Mouse (Mus musculus) left cerebral cortex, postnatal 14 days (tissue): ENCODE data around the gene Capn1. TPM values are rescaled to one million over a fixed set of nuclear protein-coding genes. Genes with fewer than 3 reads are reported as not detected.
A peak's percentile ranks its signal among the peaks of the same experiment; 100 is the strongest.

Source experiments
- DNase-seq, 2 experiments: peaks; one replicate each; pipeline ENCODE4 v3.0.0; 2021 to 2022; ENCODE audit warnings: low spot score in 2 of 2, mixed read lengths in 1 of 2
- intact Hi-C: fragments of 180-260 bp; cut with DNase I; formaldehyde crosslinking; loops from one replicate; pipeline ENCODE4 v1.15.1; 2025
- total RNA-seq, 2 experiments: library from RNA; stranded (reverse); gene quantifications; 2 replicates each; pipeline ENCODE4 v1.2.3; 2021

Gene Capn1
- total RNA-seq, 2 experiments from 2014 or later, result 14.5 to 17.4 TPM

DNA sequence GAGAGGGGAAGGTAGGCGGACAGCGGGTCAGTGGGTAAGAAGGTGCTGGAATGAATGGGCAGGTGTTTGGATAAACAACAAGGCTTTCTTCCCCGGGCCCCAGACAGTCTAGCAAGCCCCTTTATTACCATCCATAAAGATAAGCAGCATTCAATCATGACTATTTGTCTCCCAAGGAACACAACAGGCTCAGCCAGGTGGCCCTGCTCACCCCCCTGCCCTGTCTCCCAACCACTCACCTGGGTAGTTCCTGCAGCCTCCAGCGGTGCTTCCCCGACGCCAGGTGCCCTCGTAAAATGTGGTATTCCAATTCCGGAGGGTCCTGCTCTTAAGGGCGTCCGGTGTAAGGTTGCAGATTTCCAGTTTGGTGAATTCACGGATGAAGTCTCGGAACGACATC, 8.7 kb downstream of the Capn1 start:
- DNase-seq, result no peak
- intact Hi-C loops, result no loop called here

DNA sequence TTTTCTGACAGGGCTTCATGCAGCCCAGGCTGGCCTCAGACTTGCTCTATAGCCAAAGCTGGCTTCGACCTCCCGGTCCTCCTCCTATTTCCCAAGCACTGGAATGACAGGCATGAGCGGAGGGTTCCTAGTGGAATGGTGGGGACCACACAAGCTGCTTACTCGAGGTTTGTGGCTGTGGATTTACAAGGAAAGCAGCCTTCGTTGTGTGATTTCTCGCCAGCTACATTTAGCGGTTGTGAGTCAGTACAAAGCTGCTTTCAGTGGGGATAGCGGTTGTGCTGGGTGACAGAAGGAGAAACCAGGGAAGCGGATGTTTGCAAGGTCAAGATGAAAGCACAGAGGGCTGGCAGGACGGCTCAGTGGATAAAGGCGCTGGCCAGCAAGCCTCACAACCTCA, 10.2 kb downstream of the Capn1 start:
- DNase-seq, result no peak
- intact Hi-C loops, result no loop called here

- intact Hi-C loops, result no loop called here
- no peak for DNase-seq
These were observed 15.7 kb downstream of the Capn1 start for GRCm38 (mm10) chr19:5999969-6000368.

- intact Hi-C loops, result no loop called here
- no peak for DNase-seq
These were observed 17.5 kb downstream of the Capn1 start for GRCm38 (mm10) chr19:5998180-5998579.

DNA sequence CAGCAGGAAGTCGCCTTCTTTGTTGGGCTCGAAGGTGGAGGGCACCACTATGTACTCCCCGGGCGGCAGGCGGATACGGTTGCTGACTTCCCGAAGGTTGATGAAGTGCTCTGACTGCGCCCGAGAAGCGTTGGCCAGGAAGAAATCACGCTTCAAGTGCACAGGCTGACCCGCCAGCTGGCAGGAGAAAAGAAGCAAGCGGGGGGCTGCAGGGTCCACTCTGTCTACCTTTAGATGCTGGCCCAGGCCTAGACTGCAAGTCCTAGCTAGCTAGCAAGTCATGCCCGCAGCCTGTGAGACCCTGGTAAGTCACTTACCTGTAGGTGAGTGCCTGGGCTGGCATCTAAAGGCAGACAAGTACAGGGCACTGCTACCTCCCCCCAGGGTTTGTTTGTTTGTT, 21.0 kb downstream of the Capn1 start:
- intact Hi-C loops, result no loop called here
- no peak for DNase-seq

GRCm38 (mm10) chr19:5992012-5992411, 23.7 kb downstream of the Capn1 start:
- intact Hi-C loops, result no loop called here
- DNase-seq, result no peak

- DNase-seq, result no peak
- intact Hi-C loops, result no loop called here
These were observed 24.2 kb downstream of the Capn1 start for GRCm38 (mm10) chr19:5991467-5991866.

GRCm38 (mm10) chr19:5990921-5991320, 24.8 kb downstream of the Capn1 start:
- intact Hi-C loops, result no loop called here
- no peak for DNase-seq

- intact Hi-C loops, result no loop called here
- no peak for DNase-seq
These were observed 25.7 kb downstream of the Capn1 start for GRCm38 (mm10) chr19:5990033-5990432.

- DNase-seq, result no peak
- intact Hi-C loops, result no loop called here
These were observed 26.1 kb downstream of the Capn1 start for GRCm38 (mm10) chr19:5989585-5989984.

DNA sequence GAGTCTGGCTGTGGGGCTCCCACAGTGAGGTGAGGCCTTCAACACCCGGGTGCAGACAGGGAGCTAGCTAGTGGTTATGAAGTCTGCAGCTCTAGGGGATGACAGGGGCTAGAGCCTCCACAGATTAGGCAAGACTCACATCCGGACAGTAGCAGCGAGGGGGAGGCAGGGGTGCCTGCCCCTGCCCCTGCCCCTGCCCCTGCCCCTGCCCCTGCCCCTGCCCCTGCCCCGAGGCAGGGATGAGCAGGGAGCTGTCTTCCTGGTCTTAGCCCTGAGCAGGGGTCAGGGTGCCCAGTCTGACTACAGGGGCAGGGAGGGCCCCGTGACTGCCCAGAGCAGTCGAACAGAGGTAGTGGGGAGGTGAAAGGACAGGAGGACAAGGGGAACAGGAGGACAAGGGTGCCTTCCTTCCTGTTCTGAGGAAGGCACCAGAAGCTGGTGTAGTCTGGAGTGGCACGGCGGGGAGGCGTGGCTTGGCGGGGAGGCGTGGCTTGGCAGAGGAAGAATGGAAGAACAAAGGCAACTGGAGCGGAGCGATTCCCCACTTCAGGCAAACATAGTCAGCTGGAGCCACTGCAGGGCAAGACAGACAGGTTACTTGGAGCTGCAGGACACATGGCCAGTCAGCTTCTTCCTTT, 26.8 kb downstream of the Capn1 start:
- DNase-seq, result peak; percentile 59 to 61
- intact Hi-C loops, result no loop called here

GRCm38 (mm10) chr19:5988027-5988814, 27.5 kb downstream of the Capn1 start:
- intact Hi-C loops, result no loop called here

GRCm38 (mm10) chr19:5986043-5986442, 29.7 kb downstream of the Capn1 start, which contains the start of gene Slc22a20:
Gene Slc22a20, minus strand, starts transcription at chr19:5986143.
- intact Hi-C loops, result no loop called here
- no peak for DNase-seq

More at GRCm38 (mm10) chr19:5988027-5988814, 27.5 kb downstream of the Capn1 start:
- no peak for DNase-seq

- no peak for DNase-seq
- intact Hi-C loops, result no loop called here
These were observed 35.2 kb downstream of the Capn1 start for GRCm38 (mm10) chr19:5980477-5980876.

GRCm38 (mm10) chr19:5977717-5978116, 38.0 kb downstream of the Capn1 start:
- intact Hi-C loops, result no loop called here
- no peak for DNase-seq

DNA sequence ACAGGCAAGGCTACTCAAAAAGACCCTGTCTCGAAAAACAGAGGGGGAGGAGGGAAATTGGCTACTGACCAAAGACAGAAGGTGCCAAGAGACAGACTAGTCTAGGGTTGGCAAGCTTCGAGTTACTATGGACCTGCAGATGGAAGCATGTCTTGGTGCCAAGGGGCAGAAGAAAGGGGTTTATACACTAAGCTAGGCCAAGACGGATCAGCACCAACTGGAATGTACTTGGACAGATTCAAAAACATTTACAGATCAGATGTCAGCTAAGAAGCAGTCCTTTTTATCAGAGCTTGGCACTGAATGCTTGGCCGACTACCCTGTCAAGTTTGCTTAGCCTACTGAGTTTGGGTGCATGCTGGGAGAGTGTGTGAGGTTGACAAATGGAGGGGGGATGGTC, 40.0 kb downstream of the Capn1 start:
- peak; percentile 50 to 52 for DNase-seq
- intact Hi-C loops, result no loop called here

DNA sequence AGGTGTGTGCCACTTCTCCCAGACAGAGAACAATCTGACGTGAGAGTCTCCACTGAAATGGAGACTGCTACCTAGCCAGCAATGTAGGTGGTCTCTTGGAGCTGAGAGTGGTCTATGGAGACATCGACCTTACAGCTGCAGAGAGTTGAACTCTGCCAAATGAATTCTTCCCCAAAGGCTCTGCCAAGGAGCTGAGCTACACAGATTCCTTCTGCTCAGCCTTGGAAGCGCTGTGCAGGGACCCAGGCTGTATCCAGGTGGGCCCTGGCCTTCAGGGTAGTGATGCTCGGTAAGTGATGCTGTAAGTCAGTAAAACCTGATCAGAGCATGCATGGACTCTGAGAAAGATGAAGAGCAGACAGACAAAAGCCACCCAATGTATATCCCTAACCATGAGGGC, 40.6 kb downstream of the Capn1 start:
- intact Hi-C loops, result no loop called here

GRCm38 (mm10) chr19:5967664-5968063, 48.0 kb downstream of the Capn1 start:
- intact Hi-C loops, result no loop called here
- no peak for DNase-seq

More for the DNA sequence above, 40.6 kb downstream of the Capn1 start:
- DNase-seq, result no peak

DNA sequence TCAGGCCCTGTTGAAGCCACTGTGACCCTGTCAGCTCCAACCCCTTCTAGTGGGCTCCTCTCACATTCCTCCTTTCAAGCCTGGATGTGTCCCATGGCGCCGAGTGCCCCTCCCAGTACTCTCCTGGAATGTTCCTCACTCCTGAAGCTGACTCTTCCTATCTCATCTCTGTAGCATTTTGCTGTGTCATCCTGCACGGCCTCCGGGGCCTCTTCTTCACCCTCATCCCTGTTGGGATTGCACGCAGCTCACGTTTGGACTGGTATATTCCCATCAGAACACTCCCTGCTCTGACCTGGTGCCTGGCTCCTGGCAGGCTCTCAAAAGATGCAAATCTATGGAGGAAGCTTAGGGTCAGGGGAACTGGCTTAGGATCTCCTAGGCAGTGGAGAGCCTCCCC, 48.9 kb downstream of the Capn1 start:
- intact Hi-C loops, result no loop called here

GRCm38 (mm10) chr19:5965910-5966309, 49.8 kb downstream of the Capn1 start:
- DNase-seq, result no peak
- intact Hi-C loops, result loop anchor here (2.0 kb wide), 2 partner anchors 53 to 79 kb away; no protein-coding TSS in a partner anchor

More for the DNA sequence above, 48.9 kb downstream of the Capn1 start:
- no peak for DNase-seq

DNA sequence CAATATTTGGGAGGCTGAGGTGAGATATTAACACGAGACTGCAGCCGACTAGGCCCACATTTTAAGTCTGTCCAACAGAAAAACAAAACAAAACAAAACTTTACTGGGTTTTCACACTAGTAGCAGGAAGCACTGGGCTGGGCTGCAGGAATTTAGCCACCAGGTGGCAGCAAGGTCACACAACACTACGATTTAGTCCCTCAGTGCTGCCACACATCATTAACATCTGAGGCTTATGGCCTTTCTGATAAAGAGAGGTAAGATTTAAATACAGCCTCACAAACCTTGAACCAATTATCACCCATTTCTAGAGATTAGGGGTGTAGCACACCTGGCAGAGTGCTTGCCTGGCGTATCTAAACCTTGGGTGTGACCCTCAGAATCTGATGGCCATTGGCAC, 50.4 kb downstream of the Capn1 start:
- intact Hi-C loops, result loop anchor here (2.0 kb wide), 2 partner anchors 54 to 80 kb away; no protein-coding TSS in a partner anchor
- peak; percentile 69 to 83 for DNase-seq
